Mouse (Mus musculus): Measurements from ENCODE around the gene Pfas.

Pfas gene

DNA sequence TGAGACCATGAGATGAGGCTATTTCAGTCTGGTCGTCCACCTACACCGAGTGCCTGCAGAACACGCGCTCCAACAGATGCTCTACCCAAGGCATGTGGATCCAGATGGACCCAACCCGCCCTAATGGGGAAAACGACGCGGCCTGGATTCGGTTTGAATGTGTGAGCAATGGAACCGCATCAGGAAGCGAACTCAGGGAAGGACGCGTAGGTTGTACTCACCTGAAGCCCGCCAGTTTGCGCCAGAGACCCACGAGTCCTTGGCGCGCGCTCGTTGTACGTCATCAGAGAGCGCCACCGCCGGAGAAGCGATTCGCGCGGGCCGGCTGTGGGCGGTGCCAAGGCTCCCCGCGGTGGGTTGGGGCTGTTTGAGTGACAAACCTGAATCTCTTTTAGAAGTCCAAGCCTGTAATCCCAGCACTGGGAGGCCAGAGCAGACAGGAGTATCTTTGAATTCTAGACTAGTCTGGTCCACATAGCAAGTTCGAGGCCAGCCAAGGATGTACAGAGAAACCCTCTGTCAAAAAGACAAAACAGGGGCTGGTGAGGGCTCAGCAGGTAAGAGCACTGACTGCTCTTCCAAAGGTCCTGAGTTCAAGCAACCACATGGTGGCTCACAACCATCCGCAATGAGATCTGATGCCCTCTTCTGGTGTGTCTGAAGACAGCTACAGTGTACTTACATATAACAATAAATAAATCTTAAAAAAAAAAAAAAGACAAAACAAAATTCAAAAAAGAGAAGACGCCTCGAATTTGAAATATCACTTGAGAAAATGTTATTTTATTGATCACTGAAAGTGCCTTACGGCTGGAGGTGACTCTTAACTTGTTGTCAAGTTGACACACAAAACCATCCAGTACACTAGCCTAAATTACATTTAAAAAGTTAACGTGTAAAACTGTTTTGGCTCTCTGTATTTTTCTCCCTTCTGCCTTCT lies at the start of gene Pfas:
Pfas (minus strand) TSS at position 279 of the 940 bp plus-strand sequence.
- peak; percentile 94 for DNase-seq (ENCODE audit: low spot score)

DNA sequence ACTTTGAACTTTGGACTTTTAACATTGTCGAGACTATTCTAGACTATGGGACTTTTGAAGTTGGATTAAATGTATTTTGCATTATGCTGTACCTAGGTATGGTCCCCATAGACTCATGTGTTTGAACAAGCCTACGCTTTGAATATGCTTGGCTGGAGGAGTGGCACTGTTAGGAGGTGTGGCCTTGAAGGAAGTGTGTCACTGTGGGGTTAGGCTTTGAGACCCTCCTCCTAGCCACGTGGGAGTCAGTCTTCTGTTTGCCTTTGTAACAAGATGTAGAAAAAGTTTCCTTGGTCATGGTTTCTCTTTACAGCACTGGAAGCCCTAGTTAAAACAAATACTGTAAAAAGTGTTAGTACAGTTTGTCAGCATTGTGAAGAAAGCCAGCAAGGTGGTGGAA lies 45.6 kb upstream of the Pfas start:
- no peak for DNase-seq (ENCODE audit: low spot score)

DNA sequence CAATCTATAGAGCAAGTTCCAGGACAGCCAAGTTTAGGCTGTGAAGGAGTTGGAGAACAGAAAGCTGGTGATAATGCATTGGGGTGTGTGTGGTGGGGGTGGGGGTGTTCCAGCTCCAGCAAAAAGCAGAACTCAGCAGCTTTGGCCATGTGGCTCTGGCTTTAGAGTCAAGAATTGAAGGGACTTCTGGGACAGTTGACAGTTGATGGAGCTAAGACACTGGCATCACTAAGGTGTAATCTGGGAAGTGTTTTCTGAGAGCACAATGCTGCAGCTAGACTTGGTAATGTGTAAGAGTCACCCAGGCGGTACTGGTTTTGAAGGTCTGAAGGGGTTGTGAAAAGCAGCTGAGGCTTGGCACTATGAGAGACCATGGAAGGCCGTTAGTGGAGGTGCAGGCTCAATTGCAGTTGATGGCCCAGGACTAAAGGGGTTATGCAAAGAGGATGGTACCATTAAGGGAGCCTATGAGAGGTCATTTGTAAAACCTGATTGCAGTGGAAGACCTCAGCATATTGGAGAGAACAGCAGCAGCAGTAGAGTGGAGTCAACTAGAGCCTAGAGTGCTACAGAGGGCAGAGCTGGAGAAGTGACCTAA lies 44.7 kb upstream of the Pfas start:
- no peak for DNase-seq (ENCODE audit: low spot score)

DNA sequence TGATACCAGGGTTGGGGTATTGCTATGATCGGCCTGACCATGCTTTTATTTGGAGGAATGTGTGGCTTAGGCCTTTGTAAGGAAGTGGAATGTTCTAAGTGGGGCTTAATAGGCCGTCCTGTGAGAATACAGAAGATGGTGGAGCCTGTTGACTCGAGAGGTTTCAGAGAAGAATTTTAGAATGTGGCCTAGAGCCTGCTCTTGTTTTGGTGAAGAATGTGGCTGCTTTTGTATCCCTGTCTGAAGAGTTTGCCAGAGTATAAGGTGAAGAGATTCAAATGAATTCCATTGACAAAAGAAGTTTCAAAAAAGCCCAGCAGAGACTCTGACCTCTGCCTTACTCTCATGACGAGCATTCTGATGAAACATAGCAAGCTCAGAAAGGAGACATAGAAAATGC lies 43.5 kb upstream of the Pfas start:
- no peak for DNase-seq (ENCODE audit: low spot score)

DNA sequence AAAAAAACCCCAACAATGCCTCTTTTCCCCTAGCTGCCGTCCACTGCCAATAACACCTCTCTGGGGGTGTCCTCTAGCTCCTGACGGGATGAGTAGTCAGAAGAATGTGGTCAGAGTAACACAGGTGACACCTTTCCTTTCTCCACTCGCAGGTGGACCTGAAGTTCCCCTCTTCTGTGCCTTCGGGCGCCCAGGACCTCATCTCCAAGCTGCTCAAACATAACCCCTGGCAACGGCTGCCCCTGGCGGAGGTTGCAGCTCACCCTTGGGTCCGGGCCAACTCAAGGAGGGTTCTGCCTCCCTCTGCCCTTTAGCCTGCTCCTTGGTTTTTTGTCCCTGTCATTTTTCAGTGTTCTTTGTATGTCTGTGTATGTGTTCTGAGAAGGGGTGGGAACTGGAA lies 42.5 kb upstream of the Pfas start:
- DNase-seq (ENCODE audit: low spot score), result no peak

DNA sequence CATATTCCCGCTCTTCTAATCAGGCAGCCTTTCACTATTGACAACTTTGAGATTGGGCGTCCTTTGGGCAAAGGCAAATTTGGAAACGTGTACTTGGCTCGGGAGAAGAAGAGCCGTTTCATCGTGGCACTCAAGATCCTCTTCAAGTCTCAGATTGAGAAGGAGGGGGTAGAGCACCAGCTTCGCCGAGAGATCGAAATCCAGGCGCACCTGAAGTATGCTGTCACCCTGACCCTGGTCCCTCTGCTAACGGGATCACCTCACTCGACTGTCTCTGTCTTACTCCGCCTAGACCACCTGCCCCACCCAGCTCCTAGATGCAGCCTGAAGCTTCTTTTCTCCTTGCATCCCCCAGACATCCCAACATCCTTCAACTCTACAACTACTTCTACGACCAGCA lies 39.9 kb upstream of the Pfas start:
- DNase-seq (ENCODE audit: low spot score), result no peak

DNA sequence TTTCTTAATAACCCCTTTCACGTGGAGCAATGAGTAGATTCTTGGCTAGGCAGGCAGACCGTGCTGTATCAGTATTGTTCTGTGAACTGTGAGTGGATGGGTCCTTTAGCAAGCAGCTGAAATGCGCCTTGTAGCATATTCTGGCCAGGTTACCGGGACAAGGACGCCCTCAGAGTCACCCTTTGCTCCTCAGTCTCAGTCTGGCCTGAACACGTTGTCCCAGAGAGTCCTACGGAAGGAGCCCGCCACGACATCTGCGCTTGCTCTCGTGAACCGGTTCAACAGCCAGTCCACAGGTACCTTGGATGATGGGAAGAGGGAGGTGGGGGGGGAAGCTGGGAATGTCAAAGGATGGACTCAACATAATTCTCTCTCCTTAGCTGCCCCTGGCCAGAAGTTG lies 39.3 kb upstream of the Pfas start:
- DNase-seq (ENCODE audit: low spot score), result no peak

DNA sequence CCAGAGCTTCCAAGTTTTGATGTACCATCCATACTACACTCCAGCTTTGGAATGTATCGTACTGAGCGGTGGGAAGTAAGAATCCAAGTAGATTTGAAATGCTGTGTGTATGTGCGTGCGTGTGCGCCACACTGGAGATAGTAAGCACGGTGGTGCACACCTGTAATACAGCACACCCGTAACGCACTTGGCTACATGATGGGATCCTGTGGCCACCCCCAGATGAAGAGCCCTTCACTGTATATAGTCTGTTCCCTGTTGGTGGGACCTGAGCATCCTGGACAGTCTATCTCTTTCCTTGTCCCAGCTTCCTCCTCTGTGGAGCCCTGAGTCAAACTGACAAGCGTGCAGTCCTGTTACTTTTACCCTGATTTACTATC lies 38.1 kb upstream of the Pfas start:
- no peak for DNase-seq (ENCODE audit: low spot score)

DNA sequence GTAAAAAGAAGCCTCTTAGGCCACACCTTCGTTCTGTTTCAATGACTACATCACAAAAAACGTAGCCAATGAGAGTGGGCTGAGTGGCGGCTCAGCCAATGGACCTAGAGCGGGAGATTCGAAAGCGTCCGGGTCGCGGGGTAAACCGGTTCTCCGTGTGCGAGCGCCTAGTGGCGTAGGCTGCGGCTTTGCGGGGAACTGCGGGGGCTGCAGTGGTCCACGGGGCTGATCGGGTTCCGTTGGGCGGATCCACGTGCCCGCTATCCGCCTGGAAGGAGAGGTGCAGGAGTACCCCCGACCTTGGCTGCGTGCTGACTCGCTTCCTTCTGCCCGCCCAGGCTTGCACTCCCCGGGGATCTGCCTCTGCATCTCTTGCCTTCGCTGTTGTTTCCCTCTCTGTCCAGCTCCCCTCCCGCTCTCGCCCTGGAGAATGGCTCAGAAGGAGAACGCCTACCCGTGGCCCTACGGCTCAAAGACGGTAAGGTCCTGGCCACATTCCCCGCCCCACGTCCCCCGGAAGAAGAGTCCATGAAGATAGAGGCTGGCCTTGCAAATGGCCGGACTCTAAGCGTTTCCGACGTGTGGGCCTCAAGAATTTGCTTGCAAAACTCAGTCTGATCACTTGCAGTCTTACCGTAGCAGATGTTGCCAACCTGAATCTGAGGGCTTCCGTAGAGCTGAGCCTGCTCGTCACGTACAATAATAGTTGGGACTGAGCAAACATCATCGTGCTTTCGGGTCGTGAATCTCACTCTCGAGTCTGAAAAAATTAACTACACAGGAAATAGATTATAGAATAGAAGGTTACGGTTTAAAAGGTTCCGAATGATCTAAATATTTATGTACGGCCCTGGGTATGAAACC lies 37.5 kb upstream of the Pfas start, which contains the start of gene Aurkb:
Aurkb (plus strand) TSS at position 117 of the 864 bp plus-strand sequence.
- DNase-seq (ENCODE audit: low spot score), result peak; percentile 94

DNA sequence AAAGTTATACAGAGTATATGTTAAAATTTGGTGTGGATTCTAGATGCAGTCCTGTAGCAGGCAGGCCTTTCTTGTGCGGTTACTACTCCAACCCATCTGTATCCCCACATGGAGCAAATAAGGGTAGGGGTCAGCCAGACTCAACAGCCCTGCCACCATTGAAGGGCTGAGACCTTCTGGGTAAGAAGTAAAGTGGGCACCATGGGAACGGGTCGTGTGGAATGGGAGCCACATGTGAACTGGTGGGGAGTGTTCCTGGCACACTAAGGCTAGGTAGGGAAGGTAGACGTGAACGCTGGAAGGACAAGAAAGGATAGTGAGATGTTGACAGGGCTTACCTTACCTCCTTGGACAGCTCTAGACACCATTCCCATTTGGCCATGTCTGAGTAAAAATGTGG lies 29.9 kb upstream of the Pfas start:
- DNase-seq (ENCODE audit: low spot score), result no peak

DNA sequence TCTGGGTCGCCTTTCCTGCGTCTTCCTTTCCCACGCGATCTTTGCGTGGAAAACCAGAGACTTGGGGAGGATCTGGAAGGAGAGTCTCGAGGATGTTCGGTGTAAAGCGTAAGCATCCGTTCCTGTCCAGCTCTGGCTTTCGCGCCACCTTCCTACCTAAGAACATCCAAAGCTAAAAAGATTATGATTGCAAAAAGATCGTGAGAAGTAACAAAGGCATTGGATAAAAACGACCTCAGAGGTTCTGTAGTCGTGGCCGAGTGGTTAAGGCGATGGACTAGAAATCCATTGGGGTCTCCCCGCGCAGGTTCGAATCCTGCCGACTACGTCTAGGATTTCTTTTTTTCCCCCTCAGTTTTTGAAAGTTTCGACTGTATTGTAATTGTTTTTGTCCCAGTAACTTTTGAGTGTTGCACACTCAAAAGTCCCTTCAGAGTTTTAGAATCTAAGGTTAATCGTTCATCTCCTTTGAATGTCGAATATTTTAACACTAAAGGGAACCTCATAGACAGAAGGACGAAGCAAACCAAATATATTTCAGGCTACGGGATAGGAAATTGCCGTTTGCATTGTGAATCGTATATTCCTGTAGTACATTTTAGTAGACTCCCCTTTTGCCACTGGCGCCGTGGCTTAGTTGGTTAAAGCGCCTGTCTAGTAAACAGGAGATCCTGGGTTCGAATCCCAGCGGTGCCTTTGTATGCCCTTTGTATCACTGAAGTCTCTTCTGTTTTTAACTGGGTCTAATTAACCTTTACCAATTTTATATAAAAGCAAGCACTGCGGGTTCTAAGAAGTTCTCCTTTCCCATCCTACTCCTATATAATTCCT lies 29.2 kb upstream of the Pfas start:
- DNase-seq (ENCODE audit: low spot score), result peak; percentile 90

DNA sequence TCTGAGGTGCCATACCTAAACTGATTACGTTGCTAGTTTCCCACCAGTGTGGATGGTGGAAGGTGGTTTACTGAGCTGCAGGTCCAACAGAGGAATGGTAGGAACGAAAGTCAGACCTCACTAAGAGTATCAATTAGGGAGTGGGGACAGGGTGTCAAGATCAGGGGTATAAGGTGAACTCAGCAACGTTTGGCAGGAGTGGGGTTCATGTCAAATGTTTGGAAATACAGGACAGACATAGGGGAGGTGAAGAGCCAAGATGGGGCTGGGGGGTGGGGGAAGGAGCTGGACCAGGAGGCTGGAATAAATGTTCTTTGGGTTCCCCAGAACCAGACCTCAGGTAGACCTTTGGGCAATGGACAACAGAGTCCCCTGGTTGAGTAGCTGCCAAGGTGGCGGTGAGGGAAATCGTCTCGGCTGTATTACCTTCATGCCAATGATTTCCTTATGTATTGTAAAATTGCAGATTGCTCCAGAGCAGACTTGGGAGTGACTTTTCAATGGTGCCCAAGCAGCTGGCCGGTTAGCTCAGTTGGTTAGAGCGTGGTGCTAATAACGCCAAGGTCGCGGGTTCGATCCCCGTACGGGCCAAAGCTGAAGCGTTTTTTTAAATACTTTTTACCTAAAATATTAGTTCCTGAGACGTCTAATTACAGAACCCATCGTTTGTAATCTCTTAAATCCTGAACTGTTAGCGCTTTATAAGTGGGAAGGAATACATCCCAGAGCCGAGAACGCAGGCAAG lies 28.4 kb upstream of the Pfas start:
- DNase-seq (ENCODE audit: low spot score), result peak; percentile 90

DNA sequence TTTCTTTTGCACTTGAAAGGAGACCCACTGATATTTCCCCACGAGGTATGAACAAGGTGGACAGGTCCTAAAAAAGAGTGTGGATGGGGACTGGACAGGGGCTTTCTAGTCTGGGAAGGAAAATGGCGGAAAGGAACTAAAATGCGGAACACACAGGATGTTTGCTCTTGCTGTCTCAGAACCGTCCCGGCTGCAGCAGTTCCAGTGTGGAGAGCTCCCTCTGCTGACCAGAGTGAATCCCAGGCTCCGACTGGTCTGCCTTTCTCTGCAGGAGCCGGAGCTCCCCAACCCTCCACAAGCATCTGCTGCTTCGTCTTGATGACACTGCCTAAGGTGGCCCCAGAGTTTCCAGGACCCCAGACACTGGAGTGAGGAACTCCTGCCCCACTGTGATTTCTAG lies 27.6 kb upstream of the Pfas start:
- peak; percentile 82 for DNase-seq (ENCODE audit: low spot score)

DNA sequence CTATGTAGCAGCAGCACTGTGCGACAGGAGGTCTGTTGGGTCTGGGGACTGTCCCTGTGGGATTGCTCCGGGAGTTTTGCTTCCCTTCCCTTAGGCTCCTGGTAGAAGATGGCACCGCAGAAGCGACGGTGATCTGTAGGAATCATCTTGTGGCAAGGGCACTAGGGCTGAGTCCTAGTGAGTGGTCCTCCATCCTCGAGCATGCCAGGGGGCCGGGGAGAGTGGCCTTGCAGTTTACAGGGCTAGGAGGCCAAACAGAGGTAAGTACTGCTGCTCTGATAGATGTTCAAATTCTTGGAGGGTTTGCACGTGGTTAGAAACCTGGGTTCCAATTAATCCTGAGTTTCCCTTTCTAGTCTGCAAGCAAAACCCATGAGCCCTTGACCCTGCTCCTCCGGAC lies 27.2 kb upstream of the Pfas start:
- no peak for DNase-seq (ENCODE audit: low spot score)

DNA sequence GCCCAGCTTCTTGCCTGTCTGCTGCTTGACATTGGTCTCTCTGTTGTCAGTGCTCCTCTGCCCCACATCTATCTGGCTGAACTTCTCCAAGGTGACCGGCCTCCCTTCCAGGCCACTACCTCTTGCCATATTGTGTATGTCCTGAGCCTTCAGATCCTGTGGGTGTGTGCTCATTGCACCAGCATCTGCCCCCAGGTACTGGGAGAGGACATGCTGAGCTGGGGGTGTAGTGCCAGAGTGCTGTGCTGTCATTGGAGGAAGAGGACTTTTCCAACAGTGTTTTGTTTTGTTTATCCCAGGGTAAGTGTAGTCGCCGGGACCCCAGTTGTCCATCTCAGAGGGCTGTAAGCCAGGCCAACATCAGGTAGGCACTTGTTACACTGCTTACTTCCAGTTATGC lies 26.3 kb upstream of the Pfas start:
- DNase-seq (ENCODE audit: low spot score), result no peak

DNA sequence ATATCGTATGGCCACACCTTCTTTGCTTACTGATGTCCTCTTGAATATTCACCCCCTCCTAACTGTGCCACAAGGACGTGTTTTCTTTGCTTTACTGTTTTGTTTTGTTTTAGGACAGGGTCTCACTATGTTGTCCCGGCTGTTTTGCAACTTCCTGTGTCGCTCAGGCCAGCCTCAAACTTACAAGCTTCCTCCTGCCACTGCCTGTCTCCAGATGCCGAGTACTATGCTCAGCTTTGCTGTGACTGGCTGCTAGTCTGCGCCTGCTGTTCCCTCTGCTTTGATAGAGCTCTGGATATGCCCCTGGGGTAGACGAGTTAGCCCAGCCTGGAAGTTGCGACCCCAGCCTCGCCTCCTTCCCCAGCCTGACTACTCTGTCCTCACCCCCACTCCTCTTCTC lies 25.3 kb upstream of the Pfas start:
- DNase-seq (ENCODE audit: low spot score), result no peak

DNA sequence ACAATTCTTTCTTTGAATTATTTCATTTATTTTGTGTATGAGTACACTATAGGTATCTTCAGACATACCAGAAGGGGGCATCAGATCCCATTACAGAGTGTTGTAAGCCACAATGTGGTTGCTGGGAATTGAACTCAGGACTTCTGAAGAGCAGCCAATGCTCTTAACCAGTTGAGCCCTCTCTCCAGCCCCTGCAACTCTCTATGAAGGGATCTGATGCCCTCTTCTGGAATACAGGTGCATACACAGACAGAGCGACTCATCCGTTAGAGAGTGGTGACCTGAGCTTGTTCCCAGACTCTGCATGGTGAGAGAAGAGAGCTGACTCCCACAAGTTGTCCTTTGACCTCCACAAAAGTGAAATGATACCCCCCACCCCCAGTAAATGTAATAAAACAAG lies 20.5 kb upstream of the Pfas start:
- no peak for DNase-seq (ENCODE audit: low spot score)

DNA sequence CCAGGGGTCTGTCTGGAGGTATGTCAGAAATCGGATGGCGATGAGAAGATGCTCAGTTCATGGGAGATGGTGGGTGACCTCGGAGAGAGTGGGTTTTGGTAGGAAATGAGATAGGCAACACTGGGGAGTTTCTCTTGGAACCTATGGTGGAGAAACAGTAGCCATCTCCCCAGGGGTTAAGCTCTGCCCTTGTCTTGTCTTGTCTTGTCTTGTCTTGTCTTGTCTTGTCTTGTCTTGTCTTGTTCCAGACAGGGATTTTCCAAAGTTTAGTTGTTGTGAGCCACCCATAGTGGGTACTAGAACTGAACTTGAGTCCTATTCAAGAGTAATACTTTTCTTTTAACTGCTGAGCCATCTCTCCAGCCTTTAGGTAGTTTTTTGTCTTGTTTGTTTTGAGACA lies 18.3 kb upstream of the Pfas start:
- no peak for DNase-seq (ENCODE audit: low spot score)

DNA sequence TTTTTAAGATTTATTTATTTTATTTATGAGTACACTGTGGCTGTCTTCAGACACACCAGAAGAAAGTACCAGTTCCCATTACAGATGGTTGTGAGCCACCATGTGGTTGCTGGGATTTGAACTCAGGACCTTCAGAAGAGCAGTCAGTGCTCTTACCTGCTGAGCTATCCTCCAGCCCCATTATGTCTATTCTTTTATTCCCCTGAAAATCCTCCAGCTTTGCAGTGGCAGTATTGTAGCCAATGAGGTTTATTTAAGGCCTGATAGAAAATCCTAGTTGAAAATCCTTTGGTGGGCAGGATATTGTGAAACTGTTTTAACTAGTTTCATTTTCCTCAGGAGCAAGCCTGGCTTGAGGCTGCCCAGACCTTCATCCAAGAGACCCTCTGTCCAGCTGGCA lies 12.4 kb upstream of the Pfas start:
- DNase-seq (ENCODE audit: low spot score), result no peak

DNA sequence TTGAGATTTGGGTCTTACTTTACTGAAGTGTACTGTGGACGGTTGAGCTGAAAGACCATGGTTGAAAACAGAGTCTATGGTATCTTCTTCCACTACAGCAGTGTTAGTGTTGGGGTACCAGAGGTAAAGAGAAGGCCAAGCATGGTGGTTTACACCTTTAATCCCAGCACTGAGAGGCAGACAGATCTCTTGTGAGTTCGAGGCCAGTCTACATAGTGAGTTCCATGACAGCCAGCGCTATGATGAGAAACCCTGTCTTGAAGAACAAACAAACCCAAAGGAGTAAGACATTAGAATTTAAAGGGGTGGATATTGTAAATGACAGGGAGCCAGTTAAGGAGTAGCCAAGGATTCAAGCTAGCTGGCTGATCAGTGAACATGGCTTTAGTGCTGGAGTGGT lies 8.5 kb upstream of the Pfas start:
- DNase-seq (ENCODE audit: low spot score), result no peak
